Mouse (Mus musculus) lung, postnatal 0 days (tissue): Measurements from ENCODE around the gene Dock7. TPM values are rescaled to one million over a fixed set of nuclear protein-coding genes. Genes with fewer than 3 reads are reported as not detected.

ENCODE experiments used
- ATAC-seq: fragments of 200-750 bp; cut with Nextera tagmentation; 2 replicates; pipeline ENCODE4 v1.8.0; 2017; ENCODE audit warnings: moderate library complexity
- DNase-seq: peaks from one replicate; pipeline ENCODE4 v3.0.0-alpha.2; 2016; ENCODE audit warnings: low spot score
- H3K27ac ChIP-seq: fragments of 300-500 bp; sonication (generic); 2 replicates; pipeline ENCODE4 v1.5.1; 2014; ENCODE audit warnings: antibody characterized with exemption, mild to moderate bottlenecking, low read length, mixed read lengths
- H3K27me3 ChIP-seq: fragments of 300-500 bp; sonication (generic); replicated peaks from 2 replicates; pipeline ENCODE4 v1.6.1; 2014; ENCODE audit warnings: low read length, mixed read lengths; ENCODE audit not compliant: insufficient read depth
- H3K36me3 ChIP-seq: fragments of 300-500 bp; sonication (generic); 2 replicates; pipeline ENCODE4 v1.6.1; 2014; ENCODE audit warnings: low read length, mixed read lengths; ENCODE audit not compliant: insufficient read depth
- H3K4me1 ChIP-seq: fragments of 300-500 bp; sonication (generic); 2 replicates; pipeline ENCODE4 v1.6.1; 2014; ENCODE audit warnings: antibody characterized with exemption, low read depth, low read length, mixed read lengths; ENCODE audit not compliant: insufficient read depth
- H3K4me2 ChIP-seq: fragments of 300-500 bp; sonication (generic); replicated peaks from 2 replicates; pipeline ENCODE4 v1.6.1; 2014; ENCODE audit warnings: low read depth, mild to moderate bottlenecking, low read length, moderate library complexity, mixed read lengths
- H3K4me3 ChIP-seq: fragments of 300-500 bp; sonication (generic); 2 replicates; pipeline ENCODE4 v1.5.1; 2014; ENCODE audit warnings: low read depth, low read length
- H3K9ac ChIP-seq: fragments of 300-500 bp; sonication (generic); replicated peaks from 2 replicates; pipeline ENCODE4 v1.6.1; 2014; ENCODE audit warnings: low read depth, mild to moderate bottlenecking
- H3K9me3 ChIP-seq: fragments of 300-500 bp; sonication (generic); 2 replicates; pipeline ENCODE4 v1.6.1; 2016; ENCODE audit warnings: low read length, mixed read lengths
- CTCF ChIP-seq: IDR thresholded peaks from 2 replicates; pipeline ENCODE4 v1.5.1; 2016; ENCODE audit warnings: antibody characterized with exemption, mild to moderate bottlenecking
- EP300 ChIP-seq: IDR thresholded peaks from 2 replicates; pipeline ENCODE4 v1.6.1; 2016; ENCODE audit warnings: antibody characterized with exemption, mild to moderate bottlenecking, control low read depth
- WGBS: fragments of 180-500 bp; shearing (Covaris S2); extraction: QIAGEN DNeasy Blood & Tissue Kit; methylation state at CpG from one replicate; pipeline ENCODE4 v1.1.7; 2014; 5-methylcytosine and 5-hydroxymethylcytosine counted together
- polyA plus RNA-seq: library from polyadenylated mRNA; unstranded; fragments of >200 nt; fragmentation: Nextera tagmentation; extraction: Ambion mirVana; gene quantifications from 2 replicates; pipeline ENCODE4 v1.2.1, GENCODE M21; 2015

Dock7 gene
- polyA plus RNA-seq, 1 experiment from 2014 or later, result 20.1 TPM

- Histone ChIP-seq H3K9me3 (no peaks in the 10 kb centered on the region), H3K27me3 (no peaks in the 10 kb centered on the region), H3K27ac (no peak overlapping the region), H3K36me3 (no peaks in the 10 kb centered on the region), H3K4me2 (no peak overlapping the region), H3K9ac (no peak overlapping the region), H3K4me3 (no peak overlapping the region), H3K4me1 (no peaks in the 10 kb centered on the region)
- ATAC-seq (peak; percentile 71), DNase-seq (peak; percentile 69)
- WGBS, result 41% methylated on average over 3 of the region's 3 CpGs
- no peak for TF ChIP-seq CTCF
- TF ChIP-seq EP300, result no peak
Measured at GRCm38 (mm10) chr4:99141578-99141977, 20.9 kb upstream of the Dock7 start.

DNA sequence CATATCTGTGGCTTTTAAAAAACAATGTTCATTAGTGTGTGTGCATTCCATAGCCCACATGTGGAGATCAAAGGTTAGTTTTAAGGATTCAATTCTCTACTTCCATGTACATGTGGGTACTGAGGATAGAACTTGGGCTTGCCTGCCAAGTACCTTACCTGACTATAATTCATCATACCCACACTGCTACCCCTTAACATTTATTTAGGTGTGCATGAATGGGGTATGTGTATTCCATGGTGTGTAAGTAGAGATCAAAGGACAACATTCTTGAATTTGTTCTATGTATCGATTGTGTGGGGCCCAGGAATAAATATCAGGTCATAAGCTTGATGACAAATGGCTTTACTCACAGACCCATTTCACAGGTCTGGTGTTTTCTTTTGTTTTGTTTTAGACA lies 20.5 kb upstream of the Dock7 start:
- no peaks in the 10 kb centered on the region for H3K27me3 ChIP-seq
- ATAC-seq (no peak), DNase-seq (no peak)
- no peaks in the 10 kb centered on the region for H3K36me3 ChIP-seq
- no peak overlapping the region for H3K4me3 ChIP-seq
- TF ChIP-seq CTCF (no peak), EP300 (no peak)
- H3K9ac ChIP-seq, result no peak overlapping the region
- H3K9me3 ChIP-seq, result no peaks in the 10 kb centered on the region
- 78% methylated on average over 1 of the region's 1 CpGs for WGBS
- H3K4me2 ChIP-seq, result no peak overlapping the region
- H3K4me1 ChIP-seq, result no peaks in the 10 kb centered on the region
- no peak overlapping the region for H3K27ac ChIP-seq

- Histone ChIP-seq H3K36me3 (no peaks in the 10 kb centered on the region), H3K4me1 (no peaks in the 10 kb centered on the region), H3K4me2 (no peak overlapping the region), H3K4me3 (no peak overlapping the region), H3K27ac (no peak overlapping the region), H3K27me3 (no peaks in the 10 kb centered on the region), H3K9ac (no peak overlapping the region), H3K9me3 (no peaks in the 10 kb centered on the region)
- no peak for DNase-seq
- WGBS, result 78% methylated on average over 8 of the region's 8 CpGs
- no peak for ATAC-seq
- TF ChIP-seq CTCF (no peak), EP300 (no peak)
Measured at GRCm38 (mm10) chr4:99137986-99138641, 17.4 kb upstream of the Dock7 start.

DNA sequence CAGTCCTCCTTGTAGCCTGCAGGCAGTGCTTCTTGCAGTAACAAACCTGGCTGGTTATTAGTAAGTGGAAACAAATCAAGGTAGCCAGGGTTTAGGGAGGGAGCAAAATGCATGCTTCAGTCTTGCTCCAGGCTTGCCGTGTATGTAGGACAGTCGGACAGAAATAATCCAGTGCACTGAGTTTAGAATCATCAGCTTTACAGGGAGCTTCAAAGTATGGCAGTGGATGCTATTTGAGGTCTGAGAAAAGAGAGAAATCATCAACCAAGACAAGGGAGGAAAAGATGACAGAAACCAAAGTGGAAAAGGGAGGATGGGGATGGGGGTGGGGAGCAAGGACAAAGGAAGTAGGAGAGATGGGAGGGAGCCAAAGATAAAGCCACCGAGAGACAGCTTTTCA lies 13.8 kb upstream of the Dock7 start:
- no peak overlapping the region for H3K9ac ChIP-seq
- no peaks in the 10 kb centered on the region for H3K4me1 ChIP-seq
- DNase-seq, result no peak
- no peaks in the 10 kb centered on the region for H3K36me3 ChIP-seq
- TF ChIP-seq CTCF, result no peak
- no peak for TF ChIP-seq EP300
- no peak overlapping the region for H3K4me3 ChIP-seq
- H3K9me3 ChIP-seq, result no peaks in the 10 kb centered on the region
- H3K27ac ChIP-seq, result no peak overlapping the region
- no peak overlapping the region for H3K4me2 ChIP-seq
- WGBS, result 69% methylated on average over 3 of the region's 3 CpGs
- ATAC-seq, result no peak
- no peaks in the 10 kb centered on the region for H3K27me3 ChIP-seq

DNA sequence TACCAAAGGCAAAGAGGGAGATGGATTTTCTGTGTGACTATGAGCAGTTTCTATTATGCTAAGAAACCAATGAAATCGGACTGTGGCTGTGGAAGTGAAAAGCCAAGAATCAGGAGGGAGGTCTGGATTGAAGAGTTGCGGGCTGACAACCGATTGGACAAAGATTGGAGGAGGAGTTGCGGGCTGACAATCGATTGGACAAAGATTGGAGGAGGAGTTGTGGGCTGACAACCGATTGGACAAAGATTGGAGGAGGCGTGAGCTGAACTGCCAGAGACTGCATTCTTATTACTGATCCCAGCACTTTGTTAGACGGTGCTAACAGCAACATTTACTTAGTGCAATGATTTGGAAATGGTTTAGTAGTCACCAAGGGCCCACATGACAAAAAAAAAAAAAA lies 12.6 kb upstream of the Dock7 start:
- ATAC-seq (no peak), DNase-seq (no peak)
- WGBS, result 92% methylated on average over 8 of the region's 8 CpGs
- Histone ChIP-seq H3K9me3 (no peaks in the 10 kb centered on the region), H3K4me2 (no peak overlapping the region), H3K36me3 (no peaks in the 10 kb centered on the region), H3K9ac (no peak overlapping the region), H3K27me3 (no peaks in the 10 kb centered on the region), H3K4me3 (no peak overlapping the region), H3K4me1 (no peaks in the 10 kb centered on the region), H3K27ac (no peak overlapping the region)
- TF ChIP-seq CTCF (no peak), EP300 (no peak)

GRCm38 (mm10) chr4:99132686-99133085 lies 12.0 kb upstream of the Dock7 start:
- no peak for DNase-seq
- WGBS, result 46% methylated on average over 6 of the region's 6 CpGs

More at GRCm38 (mm10) chr4:99132686-99133085, 12.0 kb upstream of the Dock7 start:
- no peak overlapping the region for H3K4me3 ChIP-seq
- no peak overlapping the region for H3K27ac ChIP-seq
- H3K4me1 ChIP-seq, result no peaks in the 10 kb centered on the region
- no peaks in the 10 kb centered on the region for H3K9me3 ChIP-seq
- H3K27me3 ChIP-seq, result no peaks in the 10 kb centered on the region
- no peak overlapping the region for H3K4me2 ChIP-seq
- no peak for ATAC-seq
- H3K36me3 ChIP-seq, result no peaks in the 10 kb centered on the region
- no peak overlapping the region for H3K9ac ChIP-seq
- no peak for TF ChIP-seq CTCF
- TF ChIP-seq EP300, result no peak
